Mouse (Mus musculus) spleen, adult 2 months (tissue): ENCODE data around the gene Gm45799.

Experiments used
- CTCF ChIP-seq: fragments of 200-500 bp; IDR thresholded peaks from 2 replicates; pipeline ENCODE4 v1.5.1; 2011; ENCODE audit warnings: mild to moderate bottlenecking, inconsistent platforms; ENCODE audit not compliant: insufficient read depth, insufficient read length, insufficient replicate concordance; ENCODE audit errors: extremely low read depth
- POLR2A ChIP-seq: fragments of 200-500 bp; IDR thresholded peaks from 2 replicates; pipeline ENCODE4 v1.6.1; 2011; ENCODE audit warnings: low read depth, low read length, inconsistent platforms

- no peak for TF ChIP-seq CTCF
- no peak for TF ChIP-seq POLR2A
Observed at GRCm38 (mm10) chr7:105685541-105686197, 45.3 kb downstream of the Gm45799 start.
